Mouse (Mus musculus): ENCODE data around the gene Fam69b.

The Fam69b gene

GRCm38 (mm10) chr2:26662509-26662882 lies 34.2 kb downstream of the Fam69b start:
- DNase-seq: no peak

GRCm38 (mm10) chr2:26663112-26663511 lies 34.9 kb downstream of the Fam69b start:
- DNase-seq: peak; percentile 32

DNA sequence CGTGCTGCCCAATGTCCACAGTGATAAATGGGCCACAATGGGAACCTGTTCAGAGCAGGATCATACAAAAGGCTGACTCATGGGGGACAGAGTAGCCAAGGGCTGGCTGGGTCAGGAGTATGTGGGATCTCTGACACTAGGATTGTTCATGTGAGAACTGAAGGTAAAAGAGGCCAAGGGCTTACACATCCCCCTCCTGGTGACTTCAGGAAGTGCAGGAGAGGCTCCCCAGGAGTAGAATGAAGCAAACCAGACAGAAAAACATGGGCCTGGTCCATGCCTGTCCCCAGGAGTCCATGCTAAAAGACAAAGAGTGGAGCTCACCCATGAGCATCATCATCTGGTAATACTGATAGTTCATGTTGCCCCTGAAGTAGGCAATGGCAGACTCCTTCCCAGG lies 35.3 kb downstream of the Fam69b start:
- DNase-seq: peak; percentile 88

DNA sequence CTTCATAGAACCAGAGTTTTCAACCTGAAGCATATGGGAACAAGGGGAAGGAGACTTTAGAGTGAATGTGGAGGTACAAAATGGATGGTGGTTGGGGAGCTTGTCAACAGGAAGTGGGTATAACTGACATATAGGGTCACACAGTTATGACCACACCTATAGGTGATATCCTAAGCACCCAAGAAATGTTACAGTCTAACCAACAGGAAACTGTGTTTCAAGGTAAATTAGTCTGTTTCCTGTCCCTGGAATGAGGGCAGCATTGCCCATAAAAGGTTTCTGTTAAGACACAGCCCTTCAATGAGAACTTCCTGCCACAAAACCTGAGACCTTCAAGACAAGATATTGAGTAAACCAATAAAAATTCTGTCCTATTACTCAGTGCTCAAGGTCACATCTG lies 40.5 kb downstream of the Fam69b start:
- DNase-seq: peak; percentile 19

GRCm38 (mm10) chr2:26671182-26671581 lies 42.9 kb downstream of the Fam69b start, which contains the start of gene Lcn4:
Gene Lcn4, minus strand, starts transcription at chr2:26671282.
- no peak for DNase-seq
